Mouse (Mus musculus): ENCODE results near the gene Sfxn3. TPM values are rescaled to one million over a fixed set of nuclear protein-coding genes. Genes with fewer than 3 reads are reported as not detected.
A peak's percentile ranks its signal among the peaks of the same experiment; 100 is the strongest.

Gene Sfxn3
- polyA plus RNA-seq (2015; fragmentation: Nextera tagmentation; extraction: Ambion mirVana): 76.8 and 85.4 TPM in 2 replicates

DNA sequence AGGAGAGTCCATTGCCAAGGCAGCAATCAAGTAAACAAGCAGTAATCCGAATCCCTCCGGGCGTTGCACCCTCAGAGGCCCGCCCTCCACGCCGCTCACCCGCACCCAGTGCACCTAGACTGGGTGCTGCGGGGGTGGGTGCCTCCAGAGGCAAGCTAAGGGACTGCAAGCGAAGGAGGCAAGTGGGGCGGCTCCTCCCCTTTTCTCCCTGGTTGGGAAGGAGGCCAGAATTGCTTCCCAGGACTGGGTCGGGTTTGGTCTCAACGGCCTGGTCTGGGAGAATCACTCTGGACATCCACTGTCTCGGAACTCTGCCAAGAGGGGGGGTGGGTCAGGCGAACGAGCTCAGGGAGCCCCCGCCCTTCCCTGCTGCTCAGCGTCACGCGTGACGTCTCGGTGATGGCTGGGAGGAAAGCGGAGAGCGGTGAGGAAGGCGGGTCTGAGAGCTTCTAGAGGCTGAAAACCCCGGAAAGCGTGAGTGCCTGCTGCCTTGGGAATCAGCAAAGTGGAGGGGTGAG lies at the start of gene Sfxn3:
Sfxn3 (plus strand) TSS at position 87 of the 518 bp plus-strand sequence.
- Histone ChIP-seq H3K9ac (ENCODE audit: low read depth, low read length) (peak within 1 kb of the TSS; percentile 81), H3K27me3 (replicated peaks; ENCODE audit: control insufficient read depth, insufficient read depth, low read length) (no peaks in the 10 kb centered on the region), H3K4me3 (ENCODE audit: low read length) (peak within 1 kb of the TSS; percentile 67), H3K27ac (ENCODE audit: low read depth, low read length) (peak within 1 kb of the TSS; percentile 94), H3K36me3 (ENCODE audit: control insufficient read depth, insufficient read depth, low read length) (peaks cover 3% of the 10 kb centered on the region), H3K4me1 (ENCODE audit: control insufficient read depth, insufficient read depth, low read depth, low read length) (peaks cover 26% of the 10 kb centered on the region), H3K9me3 (ENCODE audit: control insufficient read depth, low read length) (no peaks in the 10 kb centered on the region), H3K4me2 (ENCODE audit: low read length) (peak within 1 kb of the TSS; percentile 75)
- WGBS: under 1% methylated on average over 26 of the region's 26 CpGs
- ATAC-seq: peak; percentile 85

DNA sequence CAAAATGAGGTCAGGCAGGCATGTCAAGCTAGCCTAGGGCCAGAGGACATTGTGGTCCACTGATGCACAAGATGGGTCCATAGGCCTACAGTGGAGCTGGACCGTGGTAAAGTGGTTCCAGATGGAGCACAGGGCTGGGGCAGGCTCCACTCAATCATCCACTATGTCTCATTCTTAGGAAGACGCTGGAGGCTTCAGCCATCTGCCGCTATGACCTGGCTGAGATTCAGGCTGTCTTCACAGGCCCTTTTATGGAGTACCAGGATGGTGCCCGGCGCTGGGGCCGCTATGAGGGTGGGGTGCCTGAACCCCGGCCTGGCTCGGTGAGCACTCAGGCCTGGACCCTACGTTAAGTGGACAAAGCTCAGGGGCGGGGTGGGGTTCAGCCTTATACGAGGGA lies 49.5 kb upstream of the Sfxn3 start:
- no peaks in the 10 kb centered on the region for H3K9me3 ChIP-seq (ENCODE audit: control insufficient read depth, low read length)
- WGBS: 71% methylated on average over 11 of the region's 11 CpGs
- H3K4me2 ChIP-seq (ENCODE audit: low read length): no peak overlapping the region
- ATAC-seq: no peak
- no peaks in the 10 kb centered on the region for H3K27me3 ChIP-seq (replicated peaks; ENCODE audit: control insufficient read depth, insufficient read depth, low read length)
- H3K27ac ChIP-seq (ENCODE audit: low read depth, low read length): no peak overlapping the region
- H3K4me3 ChIP-seq (ENCODE audit: low read length): no peak overlapping the region
- H3K9ac ChIP-seq (ENCODE audit: low read depth, low read length): no peak overlapping the region
- H3K4me1 ChIP-seq (ENCODE audit: control insufficient read depth, insufficient read depth, low read depth, low read length): no peaks in the 10 kb centered on the region
- peaks cover 44% of the 10 kb centered on the region for H3K36me3 ChIP-seq (ENCODE audit: control insufficient read depth, insufficient read depth, low read length)

DNA sequence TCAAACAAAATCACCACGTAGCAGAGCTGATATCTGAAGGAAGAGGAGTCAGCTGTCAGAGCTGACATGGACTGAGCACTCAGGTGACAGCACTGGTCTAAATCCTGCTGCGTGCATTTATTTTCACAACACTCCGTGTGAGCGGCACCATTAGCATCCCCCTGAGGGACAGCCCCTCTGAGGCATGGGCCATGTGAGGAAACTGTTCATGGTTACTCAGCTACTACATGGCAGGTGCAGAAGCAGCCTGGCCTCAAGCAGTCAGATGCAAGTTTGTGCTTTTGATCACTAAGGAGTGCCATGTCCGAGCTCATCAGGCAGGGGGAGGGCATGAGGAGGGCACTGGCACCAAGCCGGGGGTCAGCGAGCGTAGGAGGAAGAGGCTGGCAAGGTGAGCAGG lies 47.7 kb upstream of the Sfxn3 start:
- Histone ChIP-seq H3K9me3 (ENCODE audit: control insufficient read depth, low read length) (no peaks in the 10 kb centered on the region), H3K4me1 (ENCODE audit: control insufficient read depth, insufficient read depth, low read depth, low read length) (0 out of 2 replicates have a peak, but pooled peaks cover 4% of the 10 kb centered on the region), H3K4me3 (ENCODE audit: low read length) (no peak overlapping the region), H3K27me3 (replicated peaks; ENCODE audit: control insufficient read depth, insufficient read depth, low read length) (no peaks in the 10 kb centered on the region), H3K9ac (ENCODE audit: low read depth, low read length) (no peak overlapping the region), H3K4me2 (ENCODE audit: low read length) (no peak overlapping the region), H3K36me3 (ENCODE audit: control insufficient read depth, insufficient read depth, low read length) (peaks cover 38% of the 10 kb centered on the region), H3K27ac (ENCODE audit: low read depth, low read length) (no peak overlapping the region)
- WGBS: 89% methylated on average over 8 of the region's 8 CpGs
- ATAC-seq: no peak

- Histone ChIP-seq H3K9me3 (ENCODE audit: control insufficient read depth, low read length) (no peaks in the 10 kb centered on the region), H3K4me2 (ENCODE audit: low read length) (no peak overlapping the region), H3K27ac (ENCODE audit: low read depth, low read length) (no peak overlapping the region), H3K4me3 (ENCODE audit: low read length) (no peak overlapping the region), H3K27me3 (replicated peaks; ENCODE audit: control insufficient read depth, insufficient read depth, low read length) (no peaks in the 10 kb centered on the region), H3K36me3 (ENCODE audit: control insufficient read depth, insufficient read depth, low read length) (peaks cover 32% of the 10 kb centered on the region), H3K4me1 (ENCODE audit: control insufficient read depth, insufficient read depth, low read depth, low read length) (peaks cover 18% of the 10 kb centered on the region), H3K9ac (ENCODE audit: low read depth, low read length) (no peak overlapping the region)
- WGBS: 63% methylated on average over 3 of the region's 3 CpGs
- no peak for ATAC-seq
These were observed 45.0 kb upstream of the Sfxn3 start for GRCm38 (mm10) chr19:45002301-45002700.

DNA sequence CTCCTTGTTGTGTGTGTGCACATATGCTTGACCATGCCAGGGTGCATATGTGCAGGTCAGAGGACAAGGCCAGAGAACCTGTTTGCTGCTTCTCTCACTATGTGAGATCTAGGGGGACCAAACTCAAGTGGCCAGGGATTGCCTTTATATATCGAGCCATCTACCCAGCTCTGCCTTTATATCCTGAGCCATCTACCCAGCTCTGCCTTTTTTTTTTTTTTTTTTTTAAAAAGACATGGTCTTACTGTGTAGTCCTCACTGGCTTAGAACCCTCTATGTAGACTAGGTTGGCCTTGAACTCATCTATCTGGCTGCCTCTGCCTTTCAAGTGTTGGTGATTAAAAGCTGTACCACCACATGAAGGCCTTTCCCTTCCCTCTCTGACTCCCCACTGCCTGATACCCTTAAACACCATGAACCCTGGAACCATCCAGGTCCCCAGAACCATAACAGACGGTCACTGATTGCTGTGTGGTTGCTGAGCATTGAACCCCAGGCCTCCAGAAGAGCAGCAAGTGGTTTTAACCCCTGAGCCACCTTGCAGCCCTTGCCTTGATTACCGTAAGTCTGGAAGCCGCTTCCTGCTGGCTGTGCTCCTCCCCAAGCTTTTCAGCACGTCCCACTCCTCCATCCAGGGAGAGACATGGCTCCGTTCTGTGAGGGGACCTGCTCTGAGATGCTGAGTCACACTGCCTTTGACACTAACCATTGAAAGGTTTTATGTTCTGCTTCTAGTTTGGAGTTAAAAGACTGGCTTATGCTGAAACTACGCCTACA lies 43.4 kb upstream of the Sfxn3 start:
- WGBS: 88% methylated on average over 7 of the region's 7 CpGs
- H3K4me2 ChIP-seq (ENCODE audit: low read length): no peak overlapping the region
- ATAC-seq: no peak

DNA sequence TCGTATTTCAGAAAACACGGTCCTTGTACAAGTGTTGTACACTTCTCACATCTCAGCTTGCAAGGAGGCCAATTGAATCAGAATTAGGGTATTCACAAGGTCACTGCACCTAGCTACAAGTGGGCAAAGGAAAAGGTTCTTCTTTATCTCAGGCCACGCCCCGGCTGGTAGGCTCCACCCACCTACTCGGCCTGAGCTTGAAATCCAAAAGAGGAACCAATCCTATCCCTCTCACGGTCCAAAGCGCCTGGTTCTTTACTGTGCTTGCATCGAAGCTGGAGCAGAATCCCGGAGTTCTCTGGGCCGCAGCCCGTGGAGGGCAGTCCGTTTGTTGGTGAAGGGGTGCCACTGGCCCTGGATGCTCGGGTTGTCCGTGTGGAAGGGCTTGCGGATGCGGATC lies 41.9 kb upstream of the Sfxn3 start, which contains the start of gene Twnk:
Twnk (plus strand) TSS at position 220 of the 400 bp plus-strand sequence.
- no peak for ATAC-seq
- Histone ChIP-seq H3K9ac (ENCODE audit: low read depth, low read length) (peak within 1 kb of the TSS; percentile 86), H3K27ac (ENCODE audit: low read depth, low read length) (peak within 1 kb of the TSS; percentile 86), H3K4me2 (ENCODE audit: low read length) (peak within 1 kb of the TSS; percentile 85), H3K4me1 (ENCODE audit: control insufficient read depth, insufficient read depth, low read depth, low read length) (peaks cover 20% of the 10 kb centered on the region), H3K4me3 (ENCODE audit: low read length) (peak within 1 kb of the TSS; percentile 93), H3K36me3 (ENCODE audit: control insufficient read depth, insufficient read depth, low read length) (peaks cover 18% of the 10 kb centered on the region), H3K27me3 (replicated peaks; ENCODE audit: control insufficient read depth, insufficient read depth, low read length) (no peaks in the 10 kb centered on the region), H3K9me3 (ENCODE audit: control insufficient read depth, low read length) (no peaks in the 10 kb centered on the region)
- 11% methylated on average over 16 of the region's 16 CpGs for WGBS

More for the DNA sequence above, 43.4 kb upstream of the Sfxn3 start:
- Histone ChIP-seq H3K4me3 (ENCODE audit: low read length) (no peak overlapping the region), H3K9me3 (ENCODE audit: control insufficient read depth, low read length) (no peaks in the 10 kb centered on the region), H3K27ac (ENCODE audit: low read depth, low read length) (no peak overlapping the region), H3K27me3 (replicated peaks; ENCODE audit: control insufficient read depth, insufficient read depth, low read length) (no peaks in the 10 kb centered on the region), H3K9ac (ENCODE audit: low read depth, low read length) (no peak overlapping the region), H3K4me1 (ENCODE audit: control insufficient read depth, insufficient read depth, low read depth, low read length) (peaks cover 20% of the 10 kb centered on the region), H3K36me3 (ENCODE audit: control insufficient read depth, insufficient read depth, low read length) (peaks cover 25% of the 10 kb centered on the region)

DNA sequence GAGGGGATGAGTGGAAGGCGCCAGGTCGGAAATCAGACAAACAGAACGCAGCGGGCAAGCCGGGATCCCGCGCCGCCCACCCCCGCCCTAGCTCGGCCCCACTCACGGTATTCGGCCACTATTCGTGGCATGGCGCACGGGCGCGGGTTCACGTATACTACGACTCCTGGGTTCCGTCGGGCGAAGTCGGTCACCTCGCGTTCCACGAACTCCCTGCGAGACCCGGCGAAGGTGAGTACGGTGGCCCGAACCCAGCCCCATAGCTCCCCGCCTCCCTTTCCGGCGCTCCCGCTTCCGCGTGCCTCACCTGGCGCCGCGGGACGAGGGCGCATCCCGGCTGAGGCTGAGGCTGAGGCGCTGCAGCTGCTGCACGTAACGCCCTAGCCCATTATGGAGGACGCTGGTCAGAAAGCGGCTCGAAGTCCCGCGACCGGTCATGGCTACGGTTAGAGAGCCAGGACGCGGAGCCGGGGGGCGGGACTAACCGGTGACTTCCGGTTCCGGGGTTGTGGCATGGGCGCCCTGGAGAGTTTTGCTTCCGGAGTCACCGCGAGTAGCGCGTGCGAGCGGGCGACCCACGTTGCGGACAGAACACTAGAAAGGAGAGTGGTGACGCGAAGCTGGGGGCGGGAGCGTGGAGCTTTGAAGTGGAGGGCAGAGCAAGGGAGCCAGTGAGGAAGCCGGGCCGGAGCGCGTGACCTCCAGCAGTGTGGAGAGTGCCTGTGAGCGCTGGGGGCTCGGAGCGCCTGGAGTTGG lies 41.2 kb upstream of the Sfxn3 start, which contains the start of gene Mrpl43:
Mrpl43 (minus strand) TSS at position 486 of the 756 bp plus-strand sequence.
- H3K4me2 ChIP-seq (ENCODE audit: low read length): peak within 1 kb of the TSS; percentile 85
- peak within 1 kb of the TSS; percentile 86 for H3K9ac ChIP-seq (ENCODE audit: low read depth, low read length)
- H3K4me1 ChIP-seq (ENCODE audit: control insufficient read depth, insufficient read depth, low read depth, low read length): peaks cover 20% of the 10 kb centered on the region
- WGBS: under 1% methylated on average over 75 of the region's 82 CpGs
- H3K9me3 ChIP-seq (ENCODE audit: control insufficient read depth, low read length): no peaks in the 10 kb centered on the region
- H3K4me3 ChIP-seq (ENCODE audit: low read length): peak within 1 kb of the TSS; percentile 93
- H3K36me3 ChIP-seq (ENCODE audit: control insufficient read depth, insufficient read depth, low read length): peaks cover 20% of the 10 kb centered on the region
- H3K27me3 ChIP-seq (replicated peaks; ENCODE audit: control insufficient read depth, insufficient read depth, low read length): no peaks in the 10 kb centered on the region
- peak; percentile 94 for ATAC-seq
- H3K27ac ChIP-seq (ENCODE audit: low read depth, low read length): peak within 1 kb of the TSS; percentile 86

DNA sequence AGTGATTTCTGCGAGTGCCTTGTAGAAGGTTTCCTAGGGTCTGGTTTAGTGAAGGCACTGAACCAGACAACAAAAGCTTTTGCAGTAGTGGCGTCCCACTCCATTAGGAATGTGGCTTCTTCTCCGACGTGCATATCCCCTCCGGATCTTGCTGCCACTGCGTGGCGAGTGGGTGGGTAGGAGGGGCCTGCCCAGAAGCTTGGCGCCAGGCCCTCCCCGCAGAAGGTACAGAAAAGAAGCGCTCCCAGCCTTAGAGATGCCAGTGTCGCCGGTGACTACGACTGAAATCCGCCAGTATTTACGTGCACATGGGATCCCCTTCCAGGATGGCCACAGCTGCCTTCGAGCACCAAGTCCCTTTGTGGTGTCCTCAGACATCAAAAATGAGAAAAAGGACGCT lies 40.3 kb upstream of the Sfxn3 start:
- peak overlapping the region; percentile 93 for H3K4me3 ChIP-seq (ENCODE audit: low read length)
- H3K27ac ChIP-seq (ENCODE audit: low read depth, low read length): peak overlapping the region; percentile 86
- peaks cover 23% of the 10 kb centered on the region for H3K36me3 ChIP-seq (ENCODE audit: control insufficient read depth, insufficient read depth, low read length)
- H3K27me3 ChIP-seq (replicated peaks; ENCODE audit: control insufficient read depth, insufficient read depth, low read length): no peaks in the 10 kb centered on the region
- ATAC-seq: no peak
- peak overlapping the region; percentile 85 for H3K4me2 ChIP-seq (ENCODE audit: low read length)
- peak overlapping the region; percentile 86 for H3K9ac ChIP-seq (ENCODE audit: low read depth, low read length)
- peaks cover 20% of the 10 kb centered on the region for H3K4me1 ChIP-seq (ENCODE audit: control insufficient read depth, insufficient read depth, low read depth, low read length)
- 34% methylated on average over 17 of the region's 17 CpGs for whole genome bisulfite sequencing
- no peaks in the 10 kb centered on the region for H3K9me3 ChIP-seq (ENCODE audit: control insufficient read depth, low read length)

All from hindbrain, embryonic 16.5 days (tissue).